Mouse (Mus musculus) ES-E14 (cell line): Measurements from ENCODE around the gene Gm30083. TPM values are rescaled to one million over a fixed set of nuclear protein-coding genes. Genes with fewer than 3 reads are reported as not detected.

Experiments used
- DNase-seq: peaks from one replicate; pipeline ENCODE4 v3.0.0-alpha.2; 2013; ENCODE audit warnings: low read depth, low spot score
- H3K27ac ChIP-seq: 2 replicates; pipeline ENCODE4 v1.5.1; 2012; ENCODE audit warnings: low read depth, mild to moderate bottlenecking, low read length, moderate library complexity, mixed read lengths; ENCODE audit not compliant: poor library complexity, insufficient read depth, severe bottlenecking
- H3K36me3 ChIP-seq: 2 replicates; pipeline ENCODE4 v1.6.1; 2012; ENCODE audit warnings: mild to moderate bottlenecking, low read length, moderate library complexity, mixed read lengths; ENCODE audit not compliant: control insufficient read depth, poor library complexity, insufficient read depth, severe bottlenecking
- H3K4me1 ChIP-seq, 2 experiments: fragments of 150-350 bp in 1 of 2; sonication (generic) in 1 of 2; 2 replicates each; pipeline ENCODE4 v1.6.1; 2012; ENCODE audit warnings: low read length in 2 of 2, mild to moderate bottlenecking in 1 of 2, mixed read lengths in 1 of 2; ENCODE audit not compliant: control insufficient read depth in 2 of 2, insufficient read depth in 2 of 2, poor library complexity in 1 of 2
- H3K4me3 ChIP-seq, 2 experiments: fragments of 150-350 bp in 1 of 2; sonication (generic) in 1 of 2; 2 replicates each; pipeline ENCODE4 v1.5.1; 2012; ENCODE audit warnings: low read length in 2 of 2, low read depth in 1 of 2, mild to moderate bottlenecking in 1 of 2, mixed read lengths in 1 of 2; ENCODE audit not compliant: insufficient read depth in 1 of 2, poor library complexity in 1 of 2, severe bottlenecking in 1 of 2
- H3K9ac ChIP-seq: 2 replicates; pipeline ENCODE4 v1.6.1; 2012; ENCODE audit warnings: low read depth, mild to moderate bottlenecking, low read length, mixed read lengths; ENCODE audit not compliant: poor library complexity, insufficient read depth, severe bottlenecking
- H3K9me3 ChIP-seq: fragments of 150-350 bp; sonication (generic); 2 replicates; pipeline ENCODE4 v1.6.1; 2012; ENCODE audit warnings: low read depth, mild to moderate bottlenecking, low read length; ENCODE audit not compliant: control insufficient read depth, insufficient read depth
- CHD2 ChIP-seq: IDR thresholded peaks from 2 replicates; pipeline ENCODE4 v1.6.1; 2014; ENCODE audit warnings: mild to moderate bottlenecking, low read depth, low read length, inconsistent platforms
- HCFC1 ChIP-seq: IDR thresholded peaks from 2 replicates; pipeline ENCODE4 v1.6.1; 2012; ENCODE audit warnings: low read length, inconsistent platforms, borderline replicate concordance; ENCODE audit not compliant: insufficient read depth
- MAFK ChIP-seq: IDR thresholded peaks from 2 replicates; pipeline ENCODE4 v1.6.1; 2014; ENCODE audit warnings: mild to moderate bottlenecking, low read depth, low read length, inconsistent platforms; ENCODE audit not compliant: insufficient read depth
- ZC3H11A ChIP-seq: IDR thresholded peaks from 2 replicates; pipeline ENCODE4 v1.6.1; 2012; ENCODE audit warnings: low read depth, mild to moderate bottlenecking, inconsistent platforms, low read length, borderline replicate concordance
- ZNF384 ChIP-seq: IDR thresholded peaks from 2 replicates; pipeline ENCODE4 v1.6.1; 2012; ENCODE audit warnings: low read depth, low read length, inconsistent platforms
- in situ Hi-C, 2 experiments: fragments of 600-800 bp; cut with MboI; formaldehyde crosslinking; loops; one replicate each; pipeline ENCODE4 v1.15.1; 2025; ENCODE audit warnings: low sequenced_read_pairs in 2 of 2, inconsistent platforms in 1 of 2; ENCODE audit not compliant: unreplicated experiment in 2 of 2
- total RNA-seq: library from RNA; depleted of rRNA; stranded (reverse); fragments of 300-350 nt; gene quantifications from 2 replicates; pipeline ENCODE4 v1.2.3, GENCODE M21; 2012

The Gm30083 gene
- total RNA-seq, 1 experiment, result not detected

GRCm38 (mm10) chr14:34041241-34041640, 26.3 kb upstream of the Gm30083 start:
- DNase-seq, result no peak
- Histone ChIP-seq H3K27ac (no peak overlapping the region), H3K36me3 (no peaks in the 10 kb centered on the region), H3K4me3 (no peak overlapping the region), H3K4me1 (no peaks in the 10 kb centered on the region), H3K9ac (no peak overlapping the region), H3K9me3 (no peaks in the 10 kb centered on the region)
- no peak for TF ChIP-seq HCFC1
- TF ChIP-seq MAFK, result no peak
- no peak for TF ChIP-seq CHD2
- TF ChIP-seq ZNF384, result no peak
- TF ChIP-seq ZC3H11A, result no peak
- in situ Hi-C loops, result no loop called here

- DNase-seq, result no peak
- in situ Hi-C loops, result no loop called here
- TF ChIP-seq ZC3H11A (no peak), MAFK (no peak), HCFC1 (no peak), ZNF384 (no peak), CHD2 (no peak)
Measured at GRCm38 (mm10) chr14:34033841-34034610, 19.0 kb upstream of the Gm30083 start.

DNA sequence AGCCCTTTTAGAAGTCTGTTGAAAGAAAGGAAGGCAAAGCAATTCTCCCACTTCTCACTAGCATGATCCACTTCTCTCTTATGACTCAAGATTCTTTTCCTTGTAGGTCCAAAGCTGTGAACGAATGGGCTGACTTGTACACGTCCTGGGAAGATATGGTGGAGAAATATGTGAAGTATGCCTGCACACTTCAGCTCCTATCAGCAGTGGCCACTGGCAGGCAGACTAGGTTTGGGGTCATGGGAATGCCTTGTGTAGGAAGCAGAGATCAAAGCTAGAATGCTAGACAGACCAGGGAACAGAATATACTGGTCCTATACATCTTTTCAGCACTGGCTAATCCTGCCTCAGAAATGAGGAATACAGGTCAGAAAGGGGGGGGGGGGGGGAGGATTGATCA, 11.7 kb upstream of the Gm30083 start:
- Histone ChIP-seq H3K36me3 (no peaks in the 10 kb centered on the region), H3K4me3 (no peak overlapping the region), H3K9me3 (no peaks in the 10 kb centered on the region), H3K27ac (no peak overlapping the region), H3K9ac (no peak overlapping the region), H3K4me1 (no peaks in the 10 kb centered on the region)
- TF ChIP-seq CHD2 (no peak), HCFC1 (no peak), MAFK (no peak), ZC3H11A (no peak), ZNF384 (no peak)
- in situ Hi-C loops, result no loop called here
- no peak for DNase-seq

More at GRCm38 (mm10) chr14:34033841-34034610, 19.0 kb upstream of the Gm30083 start:
- H3K9ac ChIP-seq, result no peak overlapping the region
- H3K36me3 ChIP-seq, result no peaks in the 10 kb centered on the region
- H3K27ac ChIP-seq, result no peak overlapping the region
- no peaks in the 10 kb centered on the region for H3K4me1 ChIP-seq
- H3K4me3 ChIP-seq, result no peak overlapping the region
- no peaks in the 10 kb centered on the region for H3K9me3 ChIP-seq

- in situ Hi-C loops, result no loop called here
- Histone ChIP-seq H3K4me1 (no peaks in the 10 kb centered on the region), H3K9me3 (no peaks in the 10 kb centered on the region), H3K36me3 (no peaks in the 10 kb centered on the region), H3K9ac (no peak overlapping the region), H3K27ac (no peak overlapping the region), H3K4me3 (no peak overlapping the region)
- no peak for TF ChIP-seq ZNF384
- TF ChIP-seq ZC3H11A, result no peak
- TF ChIP-seq CHD2, result no peak
- no peak for TF ChIP-seq HCFC1
- TF ChIP-seq MAFK, result no peak
- no peak for DNase-seq
Measured at GRCm38 (mm10) chr14:34016938-34017337, 2.0 kb upstream of the Gm30083 start.
